Mouse (Mus musculus) E14TG2a.4 (cell line): Measurements from ENCODE around the gene Sugct.

ENCODE experiments used
- H3K27me3 ChIP-seq: 2 replicates; pipeline ENCODE4 v1.6.1; 2014; ENCODE audit warnings: low read length, control low read depth; ENCODE audit not compliant: insufficient read depth
- H3K36me3 ChIP-seq: 2 replicates; pipeline ENCODE4 v1.6.1; 2014; ENCODE audit warnings: low read length, control low read depth; ENCODE audit not compliant: insufficient read depth
- H3K4me1 ChIP-seq: replicated peaks from 2 replicates; pipeline ENCODE4 v1.6.1; 2014; ENCODE audit warnings: low read depth, low read length, control low read depth
- H3K4me3 ChIP-seq: replicated peaks from 2 replicates; pipeline ENCODE4 v1.5.1; 2014; ENCODE audit warnings: mild to moderate bottlenecking, low read length
- H3K9me3 ChIP-seq: 2 replicates; pipeline ENCODE4 v1.6.1; 2014; ENCODE audit warnings: low read length, control low read depth
- CTCF ChIP-seq: conservative IDR thresholded peaks from 2 replicates; pipeline ENCODE4 v1.5.1; 2014; ENCODE audit warnings: low read length
- NANOG ChIP-seq: IDR thresholded peaks from 2 replicates; pipeline ENCODE4 v1.6.1; 2014; ENCODE audit warnings: borderline replicate concordance, low read length, mixed read lengths
- POU5F1 ChIP-seq: IDR thresholded peaks from 2 replicates; pipeline ENCODE4 v1.6.1; 2014; ENCODE audit warnings: low read length, borderline replicate concordance

Gene Sugct

DNA sequence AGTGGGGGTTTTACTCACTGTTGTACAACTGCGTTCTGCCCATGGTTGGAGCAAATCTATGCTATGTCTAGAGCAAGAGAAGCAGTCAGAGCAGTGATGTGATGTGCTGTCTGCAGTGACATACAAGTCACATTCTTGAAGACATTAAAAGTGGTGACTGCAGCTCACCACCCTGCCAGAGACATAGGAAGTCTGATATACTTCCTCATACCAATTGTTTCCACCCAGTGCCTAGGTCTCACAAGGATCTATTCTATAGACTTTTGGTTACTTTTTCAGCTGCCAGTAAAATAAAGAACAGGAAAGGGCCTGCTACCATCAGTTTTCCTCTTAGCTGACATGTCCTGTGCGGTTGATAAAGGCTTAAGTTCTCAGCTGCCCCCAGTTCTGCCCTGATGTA, 613.7 kb downstream of the Sugct start:
- Histone ChIP-seq H3K4me3 (no peak overlapping the region), H3K4me1 (no peaks in the 10 kb centered on the region), H3K9me3 (no peaks in the 10 kb centered on the region), H3K36me3 (no peaks in the 10 kb centered on the region), H3K27me3 (no peaks in the 10 kb centered on the region)
- TF ChIP-seq NANOG, result no peak
- TF ChIP-seq POU5F1, result no peak
- no peak for TF ChIP-seq CTCF

DNA sequence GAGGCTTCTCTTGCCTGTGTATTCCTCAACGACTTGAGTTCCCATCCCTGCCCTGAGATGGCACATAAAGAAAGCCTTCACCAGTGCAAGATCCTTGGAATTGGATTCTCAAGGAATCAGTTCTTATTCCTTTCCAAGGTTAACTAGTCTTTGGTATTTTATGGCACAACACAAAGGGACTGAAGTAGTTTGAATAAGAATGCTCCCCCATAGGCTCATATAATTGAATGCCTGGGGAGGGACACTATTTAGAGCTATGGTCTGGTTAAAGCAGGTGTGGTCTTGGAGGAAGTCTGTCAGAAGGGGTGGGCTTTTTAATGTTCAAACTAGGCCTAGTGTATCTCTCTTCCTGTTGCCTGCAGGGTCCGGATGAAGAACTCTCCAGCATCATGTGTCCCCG, 629.8 kb downstream of the Sugct start:
- TF ChIP-seq NANOG, result peak; percentile 80; the same call in 1 of the 2 replicates
- no peak for TF ChIP-seq CTCF
- peak; percentile 55; the same call in 1 of the 2 replicates for TF ChIP-seq POU5F1
- Histone ChIP-seq H3K36me3 (no peaks in the 10 kb centered on the region), H3K4me1 (peaks cover 19% of the 10 kb centered on the region), H3K27me3 (no peaks in the 10 kb centered on the region), H3K4me3 (no peak overlapping the region), H3K9me3 (no peaks in the 10 kb centered on the region)

- H3K36me3 ChIP-seq, result no peaks in the 10 kb centered on the region
- peaks cover 7% of the 10 kb centered on the region for H3K4me1 ChIP-seq
- no peaks in the 10 kb centered on the region for H3K27me3 ChIP-seq
- no peak for TF ChIP-seq POU5F1
- TF ChIP-seq CTCF, result no peak
- no peak for TF ChIP-seq NANOG
- no peak overlapping the region for H3K4me3 ChIP-seq
- no peaks in the 10 kb centered on the region for H3K9me3 ChIP-seq
These were observed 638.7 kb downstream of the Sugct start for GRCm38 (mm10) chr13:17056650-17057049.

DNA sequence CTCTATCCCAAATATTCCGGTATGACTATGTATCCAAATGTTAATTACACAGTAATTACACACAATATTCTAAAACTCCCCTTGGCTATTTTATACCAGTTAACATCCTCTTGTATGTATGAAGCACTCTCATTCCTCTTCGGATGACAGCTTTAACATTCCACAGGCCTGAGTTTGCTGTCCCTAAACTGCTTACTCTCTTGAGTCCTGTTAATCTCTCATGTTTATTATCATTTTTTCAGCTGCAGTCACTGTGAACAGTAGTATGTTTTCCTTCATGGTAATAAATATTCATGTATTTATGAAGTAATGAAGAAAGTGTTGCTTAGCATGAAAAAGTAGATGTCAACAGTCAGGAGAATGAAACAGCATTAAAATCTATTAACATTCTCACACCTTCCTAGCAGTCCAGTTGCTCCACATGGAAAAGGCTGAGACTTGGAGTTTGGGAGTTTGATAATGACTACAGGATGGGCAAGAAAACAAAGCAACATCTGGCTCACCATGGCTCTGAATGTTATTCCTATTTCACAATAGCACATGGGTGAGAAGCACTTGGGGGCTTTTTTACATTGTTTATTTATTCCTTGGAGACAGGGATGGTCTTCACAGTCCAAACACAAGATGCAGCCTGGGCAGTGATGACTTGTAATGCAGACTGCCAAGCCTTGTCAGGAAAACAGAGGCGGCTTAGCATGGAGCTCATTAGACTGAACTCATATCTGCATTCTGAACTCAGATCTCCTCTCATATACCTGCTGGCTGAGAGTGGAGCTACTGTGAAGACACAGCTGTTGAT, 651.7 kb downstream of the Sugct start:
- Histone ChIP-seq H3K36me3 (no peaks in the 10 kb centered on the region), H3K4me1 (no peaks in the 10 kb centered on the region), H3K27me3 (no peaks in the 10 kb centered on the region), H3K9me3 (no peaks in the 10 kb centered on the region), H3K4me3 (no peak overlapping the region)
- TF ChIP-seq CTCF (no peak), NANOG (no peak), POU5F1 (no peak)

GRCm38 (mm10) chr13:17042332-17042731, 653.0 kb downstream of the Sugct start:
- Histone ChIP-seq H3K27me3 (no peaks in the 10 kb centered on the region), H3K4me3 (no peak overlapping the region), H3K9me3 (no peaks in the 10 kb centered on the region), H3K36me3 (no peaks in the 10 kb centered on the region), H3K4me1 (no peaks in the 10 kb centered on the region)
- TF ChIP-seq NANOG (no peak), CTCF (no peak), POU5F1 (no peak)

- TF ChIP-seq CTCF (peak; percentile 12; the same call in 1 of the 2 replicates), POU5F1 (no peak)
- no peaks in the 10 kb centered on the region for H3K36me3 ChIP-seq
- no peaks in the 10 kb centered on the region for H3K9me3 ChIP-seq
- no peaks in the 10 kb centered on the region for H3K4me1 ChIP-seq
- H3K27me3 ChIP-seq, result no peaks in the 10 kb centered on the region
- no peak overlapping the region for H3K4me3 ChIP-seq
These were observed 655.6 kb downstream of the Sugct start for GRCm38 (mm10) chr13:17039727-17040126.

GRCm38 (mm10) chr13:17038341-17038740, 657.0 kb downstream of the Sugct start:
- H3K36me3 ChIP-seq, result no peaks in the 10 kb centered on the region
- H3K9me3 ChIP-seq, result no peaks in the 10 kb centered on the region
- TF ChIP-seq NANOG, result no peak
- no peak for TF ChIP-seq POU5F1
- no peak for TF ChIP-seq CTCF
- no peak overlapping the region for H3K4me3 ChIP-seq
- no peaks in the 10 kb centered on the region for H3K27me3 ChIP-seq
- H3K4me1 ChIP-seq, result no peaks in the 10 kb centered on the region

DNA sequence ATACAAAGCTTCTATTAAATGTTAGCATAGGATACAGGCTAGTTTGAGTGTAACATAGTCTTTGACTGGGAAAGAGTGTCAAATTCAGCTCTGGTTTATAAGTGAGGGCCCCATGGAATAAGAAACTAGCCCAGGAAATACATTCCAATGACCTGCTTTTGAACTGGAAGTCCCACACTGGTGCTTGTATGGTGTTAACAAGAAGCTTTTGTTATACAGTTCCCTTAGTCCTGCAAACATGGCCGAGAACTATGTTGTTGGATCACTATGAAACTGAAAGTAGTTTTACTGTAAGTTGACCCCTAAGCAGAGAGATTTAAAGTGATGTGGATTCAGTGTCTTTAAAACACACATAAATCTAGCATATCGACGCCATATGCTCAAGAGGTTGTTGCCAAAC, 657.5 kb downstream of the Sugct start:
- Histone ChIP-seq H3K4me1 (no peaks in the 10 kb centered on the region), H3K27me3 (no peaks in the 10 kb centered on the region), H3K36me3 (no peaks in the 10 kb centered on the region), H3K4me3 (no peak overlapping the region), H3K9me3 (no peaks in the 10 kb centered on the region)
- TF ChIP-seq POU5F1, result no peak
- no peak for TF ChIP-seq CTCF
- no peak for TF ChIP-seq NANOG

DNA sequence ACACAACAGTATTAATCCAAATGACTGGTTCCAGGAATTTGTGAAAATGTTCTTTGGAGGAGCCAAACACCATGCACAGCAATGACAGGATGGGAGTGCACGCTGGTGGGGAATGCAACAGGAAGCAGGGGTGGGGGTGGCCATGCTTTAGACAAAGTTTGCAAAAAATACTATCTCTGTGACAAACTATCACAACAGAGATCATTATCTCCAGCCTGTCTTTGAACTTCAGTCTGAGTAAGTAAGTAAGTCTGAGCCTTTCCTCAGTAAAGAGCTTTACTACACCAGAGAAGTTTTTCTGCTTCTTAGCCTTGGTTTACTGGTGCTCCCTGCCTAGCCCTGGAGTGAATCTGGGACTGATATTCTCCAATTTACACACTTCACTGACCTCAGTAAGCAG, 664.6 kb downstream of the Sugct start:
- H3K36me3 ChIP-seq, result no peaks in the 10 kb centered on the region
- no peaks in the 10 kb centered on the region for H3K4me1 ChIP-seq
- TF ChIP-seq NANOG, result no peak
- no peaks in the 10 kb centered on the region for H3K27me3 ChIP-seq
- no peak overlapping the region for H3K4me3 ChIP-seq
- no peaks in the 10 kb centered on the region for H3K9me3 ChIP-seq
